Mouse (Mus musculus): Measurements from ENCODE around the gene Unc50.

Unc50 gene

DNA sequence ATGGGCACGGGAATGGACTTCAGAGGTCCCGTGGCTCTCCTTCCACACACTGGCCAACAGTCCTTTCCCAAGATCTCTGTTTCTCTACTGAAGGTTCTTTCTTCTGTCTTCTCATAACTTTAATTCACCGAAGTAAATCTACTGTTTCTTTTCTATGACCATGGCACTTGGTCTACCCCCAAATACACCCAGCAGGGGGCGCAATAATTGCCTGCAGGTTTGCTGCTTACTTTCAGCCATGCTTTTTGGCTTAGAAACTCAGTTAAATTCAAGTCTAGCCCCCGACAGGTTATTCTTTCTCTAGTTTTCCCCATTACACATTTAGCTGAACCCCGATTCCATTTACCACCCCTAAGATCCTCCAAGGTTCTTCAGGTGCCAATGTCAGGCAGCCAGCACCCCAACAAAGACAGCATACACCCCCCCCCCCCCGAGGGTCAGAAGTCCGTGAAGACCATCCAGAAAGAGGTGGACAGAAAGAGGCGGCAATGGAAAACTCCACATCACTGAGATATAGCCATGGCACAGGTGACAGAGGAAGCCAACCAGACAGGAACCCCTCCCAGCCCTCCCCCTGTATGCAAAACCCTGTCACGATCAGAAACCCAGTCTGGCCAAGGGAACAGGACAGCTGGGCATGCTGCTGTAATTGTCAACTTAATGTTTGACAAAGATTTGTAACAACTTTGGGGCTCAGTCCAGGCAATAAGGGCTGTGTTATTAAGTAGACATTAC is 18.6 kb downstream of the Unc50 start:
- no peak for DNase-seq (ENCODE audit: low read depth)

GRCm38 (mm10) chr1:37451270-37451669 is 21.3 kb downstream of the Unc50 start:
- no peak for DNase-seq (ENCODE audit: low read depth)

DNA sequence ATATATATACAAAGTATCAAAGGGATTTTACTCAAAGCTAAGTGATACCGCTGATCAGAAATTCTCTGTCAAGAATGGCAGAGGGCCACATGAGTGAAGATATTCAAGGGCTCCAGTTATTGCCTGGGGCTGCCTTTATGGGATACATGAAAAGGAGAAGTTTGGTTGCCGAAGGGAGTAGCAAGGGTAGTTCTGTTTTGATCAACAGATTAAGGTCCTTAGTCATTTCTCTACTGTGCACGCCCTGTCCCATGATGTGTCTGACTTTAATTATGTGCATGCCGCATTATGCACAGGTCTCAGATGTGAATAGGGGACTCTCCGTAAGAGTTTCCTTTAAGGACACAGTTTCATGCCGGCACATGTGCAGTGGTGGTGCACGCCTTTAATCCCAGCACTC is 27.6 kb downstream of the Unc50 start:
- DNase-seq (ENCODE audit: low read depth): no peak

- no peak for DNase-seq (ENCODE audit: low read depth)
Measured at GRCm38 (mm10) chr1:37464878-37465452, 35.0 kb downstream of the Unc50 start.

- no peak for DNase-seq (ENCODE audit: low read depth)
Measured at GRCm38 (mm10) chr1:37466322-37466995, 36.5 kb downstream of the Unc50 start.

GRCm38 (mm10) chr1:37467806-37468205 is 37.9 kb downstream of the Unc50 start:
- DNase-seq (ENCODE audit: low read depth): no peak

DNA sequence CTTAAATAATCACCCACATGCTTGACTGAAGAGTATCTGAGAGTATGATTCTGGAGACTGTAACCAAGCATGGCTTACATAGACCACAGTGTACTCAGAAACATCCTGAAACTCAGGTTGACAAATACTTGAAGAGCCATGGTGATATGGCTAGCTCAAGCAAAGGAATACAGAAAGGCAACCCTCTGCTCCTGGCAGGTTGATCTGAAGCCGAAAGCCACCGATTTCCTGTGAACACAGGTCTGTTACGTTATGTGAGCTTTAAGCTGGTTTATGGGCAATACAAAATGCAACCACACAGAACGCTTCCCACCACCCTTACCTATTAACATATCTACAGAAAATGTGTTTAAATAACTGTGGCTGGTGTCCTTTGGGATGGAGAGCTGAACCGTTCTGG is 39.1 kb downstream of the Unc50 start:
- no peak for DNase-seq (ENCODE audit: low read depth)

DNA sequence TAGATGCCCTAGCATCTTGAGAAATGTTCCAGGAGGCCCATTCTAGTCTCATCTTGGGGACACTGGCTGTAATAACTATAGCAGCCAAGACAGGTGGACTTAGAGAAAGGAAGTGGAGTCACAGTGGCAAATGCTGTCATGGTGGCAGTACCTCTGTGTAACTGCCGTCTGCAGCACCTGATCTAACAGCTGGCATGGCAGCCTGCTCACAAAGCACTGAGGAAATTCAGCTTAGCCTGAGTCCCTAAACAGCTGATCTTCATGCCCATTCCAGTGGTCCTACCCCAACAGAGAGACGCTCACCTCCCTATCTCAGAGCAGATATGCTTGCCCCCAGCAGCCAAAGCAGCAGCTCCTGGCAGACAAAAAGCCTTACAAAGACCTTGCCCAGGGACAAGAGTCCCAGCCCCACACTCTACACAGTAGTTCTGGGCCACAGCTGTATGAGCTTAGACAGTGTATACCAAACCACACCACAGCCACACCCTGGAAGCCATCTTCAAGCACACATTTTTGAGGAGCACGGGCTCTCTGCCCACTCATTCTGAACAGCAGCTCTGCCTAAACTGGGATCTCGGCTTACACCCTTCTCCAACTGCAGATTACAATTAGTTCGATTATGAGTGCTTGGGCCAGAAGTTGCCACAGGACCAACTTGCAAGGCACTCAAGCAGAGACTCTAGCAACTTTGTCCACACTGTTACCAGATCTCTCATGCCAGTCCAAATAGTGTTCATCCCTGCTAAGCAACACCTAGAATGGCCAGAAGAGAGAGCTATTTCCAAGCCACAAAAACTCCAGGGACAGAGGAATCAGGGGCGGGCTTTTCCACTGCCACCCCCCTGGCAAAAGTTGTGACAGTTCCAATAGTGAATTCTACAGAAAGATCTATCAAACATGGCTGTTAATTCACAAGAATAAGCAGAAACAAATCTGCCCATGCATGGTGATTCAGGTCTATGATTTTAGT is 41.5 kb downstream of the Unc50 start:
- DNase-seq (ENCODE audit: low read depth): no peak

DNA sequence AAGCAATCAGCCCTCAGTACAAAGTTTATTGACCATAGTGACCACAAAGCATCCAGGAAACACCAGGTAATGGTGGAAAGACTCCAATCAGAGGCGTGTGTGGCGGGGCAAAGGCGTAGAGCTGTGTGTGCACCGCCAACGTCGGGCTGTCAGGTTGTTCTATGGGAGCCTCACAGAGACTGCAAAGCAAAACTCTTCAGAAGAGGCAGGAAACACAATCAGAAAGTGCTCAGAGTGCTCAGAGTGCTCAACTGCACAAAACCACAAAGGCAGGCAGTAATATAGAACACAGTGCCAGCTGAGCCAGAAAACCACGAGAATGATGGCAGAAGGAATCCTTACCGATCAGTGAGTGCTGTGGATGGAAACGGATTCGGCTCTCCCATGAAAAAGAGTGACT is 43.3 kb downstream of the Unc50 start:
- DNase-seq (ENCODE audit: low read depth): no peak

DNA sequence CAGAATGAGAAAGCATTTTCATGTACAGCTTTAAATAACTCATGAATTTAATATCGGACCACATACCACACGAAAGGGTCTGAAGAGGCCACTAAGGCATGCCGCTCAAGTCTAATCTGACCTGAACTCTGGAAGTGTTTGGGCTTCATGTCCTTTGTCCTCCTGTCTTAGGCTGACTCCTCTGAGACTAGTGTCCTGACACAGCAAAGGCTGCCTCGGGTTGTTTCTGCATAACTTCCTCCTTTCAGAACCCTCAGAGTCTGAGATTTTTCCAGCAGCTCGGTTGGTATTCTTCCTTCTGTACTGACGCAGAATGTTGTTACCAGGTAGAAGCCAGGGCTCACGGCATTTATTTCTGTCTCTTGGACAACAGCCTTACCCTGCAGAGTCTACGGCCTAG is 44.1 kb downstream of the Unc50 start:
- DNase-seq (ENCODE audit: low read depth): no peak

DNA sequence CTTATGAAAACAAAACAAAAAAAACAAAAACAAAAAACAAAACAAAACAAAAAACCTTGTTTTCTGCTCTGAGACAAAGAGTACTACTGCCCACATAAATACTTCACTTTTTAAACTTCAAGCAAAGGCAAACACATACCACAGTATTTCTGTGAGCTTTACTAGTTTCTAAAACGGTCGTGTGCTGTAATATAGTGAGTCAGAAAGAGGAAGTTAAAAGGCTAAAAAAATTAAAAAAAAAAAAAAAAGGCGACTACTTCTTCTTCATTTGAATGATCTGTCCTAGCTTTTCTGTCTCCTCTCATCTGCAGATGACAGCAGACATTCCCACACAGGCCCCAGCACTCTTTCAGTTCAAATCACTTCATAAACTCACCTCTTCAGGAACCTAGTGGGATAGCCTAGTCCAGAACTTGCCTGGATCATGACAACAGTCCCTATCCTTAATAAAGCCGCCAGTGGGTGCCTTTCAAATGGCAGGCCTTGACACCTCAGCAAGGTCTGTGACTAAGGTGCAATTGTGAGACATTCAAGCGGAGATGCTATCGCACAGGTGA is 44.8 kb downstream of the Unc50 start:
- DNase-seq (ENCODE audit: low read depth): no peak

DNA sequence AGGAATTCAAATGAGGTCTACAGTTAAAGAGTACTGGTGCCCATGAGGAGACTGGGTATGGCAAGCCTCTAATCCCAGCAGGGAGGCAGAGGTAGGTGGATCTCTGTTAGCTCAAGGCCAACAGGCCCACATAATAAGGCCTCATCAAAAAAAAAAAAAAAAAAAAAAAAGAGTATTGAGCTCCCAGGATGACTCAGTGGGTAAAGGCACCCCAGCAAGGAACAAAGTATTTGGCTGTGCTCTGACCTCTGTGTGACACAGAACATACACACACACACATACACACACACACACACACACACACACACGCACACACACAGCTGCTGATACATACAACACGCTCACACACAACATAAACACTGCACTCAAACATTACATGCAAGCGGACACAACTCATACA is 45.4 kb downstream of the Unc50 start:
- DNase-seq (ENCODE audit: low read depth): no peak

GRCm38 (mm10) chr1:37477250-37477649 is 47.3 kb downstream of the Unc50 start:
- no peak for DNase-seq (ENCODE audit: low read depth)

- peak; percentile 37 for DNase-seq (ENCODE audit: low read depth)
Measured at GRCm38 (mm10) chr1:37477928-37478327, 48.0 kb downstream of the Unc50 start.

DNA sequence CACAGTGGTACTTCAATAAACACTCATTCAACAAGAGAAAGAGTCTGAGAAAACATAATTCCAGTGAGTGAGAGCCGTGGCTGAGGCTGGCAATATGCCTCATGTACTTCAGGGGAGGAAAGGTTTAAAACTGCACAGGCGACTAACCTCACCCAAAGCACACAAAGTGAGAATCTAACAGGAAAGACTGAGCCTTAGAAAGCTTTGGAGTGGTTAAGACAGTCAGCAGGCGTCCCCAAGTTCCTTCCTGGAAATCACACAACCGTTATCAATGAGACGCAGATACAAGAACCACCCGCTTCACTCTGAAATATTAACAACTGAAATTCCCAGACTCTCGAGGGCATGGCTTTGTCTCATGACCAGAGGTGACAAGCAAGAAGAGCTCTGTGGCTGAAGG is 48.5 kb downstream of the Unc50 start:
- peak; percentile 90 for DNase-seq (ENCODE audit: low read depth)

DNA sequence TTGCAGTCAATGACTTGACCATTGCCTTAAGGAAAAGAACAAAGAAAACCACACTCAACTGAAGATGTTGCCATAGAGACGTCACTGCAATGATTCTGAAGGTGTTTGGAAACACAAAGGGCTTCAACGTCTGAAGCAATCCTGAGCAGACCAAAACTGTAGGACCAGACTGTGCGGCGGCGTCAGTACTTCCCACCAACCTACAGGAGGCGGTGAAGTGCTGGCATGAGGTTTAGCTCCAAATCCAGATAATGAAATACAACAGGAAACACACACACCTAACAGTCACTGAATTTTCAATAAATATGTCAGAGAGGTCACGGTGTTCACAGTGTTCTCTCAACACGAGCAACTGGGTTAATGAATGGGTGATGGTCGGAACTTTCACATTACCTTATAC is 49.1 kb downstream of the Unc50 start:
- peak; percentile 79 for DNase-seq (ENCODE audit: low read depth)

DNA sequence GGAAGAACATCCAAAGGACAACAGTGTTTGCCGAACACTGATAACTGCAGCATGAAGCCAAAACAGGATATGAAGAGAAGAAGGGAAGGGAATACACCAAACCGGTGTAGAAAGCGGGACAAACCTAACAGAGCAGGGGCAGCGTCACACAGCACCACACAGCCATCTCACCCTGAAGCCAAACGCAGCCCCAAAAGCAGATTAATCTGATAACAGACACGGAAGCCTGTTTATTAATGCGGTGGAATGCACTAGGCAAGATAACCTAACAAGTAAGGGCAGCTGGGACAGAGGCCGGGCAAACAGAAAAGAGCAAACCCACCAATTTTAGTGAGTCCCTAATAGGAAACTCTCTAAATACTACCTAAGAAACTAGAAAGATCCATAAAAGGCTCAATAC is 49.8 kb downstream of the Unc50 start:
- DNase-seq (ENCODE audit: low read depth): peak; percentile 58

GRCm38 (mm10) chr1:37480731-37481130 is 50.8 kb downstream of the Unc50 start:
- DNase-seq (ENCODE audit: low read depth): no peak

- DNase-seq (ENCODE audit: low read depth): no peak
Measured at GRCm38 (mm10) chr1:37481331-37481730, 51.4 kb downstream of the Unc50 start.

DNA sequence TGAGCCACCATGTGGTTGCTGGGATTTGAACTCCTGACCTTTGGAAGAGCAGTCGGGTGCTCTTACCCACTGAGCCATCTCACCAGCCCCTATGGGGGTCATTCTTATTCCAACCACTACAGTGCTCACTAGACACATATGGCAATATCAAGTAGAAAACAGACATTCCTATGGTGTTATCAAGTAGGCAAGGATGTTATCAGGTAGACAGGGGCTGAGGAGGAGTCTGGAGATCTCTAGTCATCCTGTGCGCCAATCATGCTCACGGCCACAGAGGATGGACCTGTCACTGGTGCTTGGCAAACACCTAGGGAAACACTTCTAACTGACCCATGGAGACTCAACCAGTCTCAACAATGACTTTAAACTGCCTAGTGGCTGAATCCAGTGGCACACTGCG is 54.7 kb downstream of the Unc50 start:
- DNase-seq (ENCODE audit: low read depth): no peak

DNA sequence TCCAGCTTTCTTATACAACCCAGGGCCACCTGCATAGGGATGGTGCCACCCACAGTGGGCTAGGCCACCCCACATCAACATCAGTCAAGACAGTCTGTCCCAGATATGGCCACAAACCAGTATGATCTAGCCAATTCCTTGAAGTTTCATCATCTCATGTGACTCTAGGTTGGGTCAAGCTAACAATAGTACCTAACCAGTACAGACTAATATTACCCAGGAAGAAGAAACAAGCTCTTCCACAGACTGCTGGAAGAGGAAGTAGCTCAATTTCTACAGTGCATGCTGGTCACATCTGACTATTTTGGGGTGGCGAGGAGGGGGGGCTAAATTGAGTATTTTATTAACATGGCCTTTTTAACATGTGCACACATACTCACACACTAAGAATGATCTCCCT is 56.5 kb downstream of the Unc50 start:
- no peak for DNase-seq (ENCODE audit: low read depth)

- no peak for DNase-seq (ENCODE audit: low read depth)
Measured at GRCm38 (mm10) chr1:37486994-37487393, 57.1 kb downstream of the Unc50 start.
